Mouse (Mus musculus) kidney, adult 2 months (tissue): Measurements from ENCODE around the gene Mt1. TPM values are rescaled to one million over a fixed set of nuclear protein-coding genes. Genes with fewer than 3 reads are reported as not detected.

Experiments used
- DNase-seq: peaks from one replicate; pipeline ENCODE4 v3.0.0; 2021
- H3K27ac ChIP-seq: fragments of 200-500 bp; 2 replicates; pipeline ENCODE4 v1.5.1; 2012; ENCODE audit warnings: low read depth, low read length, control low read depth, inconsistent platforms; ENCODE audit not compliant: insufficient read depth
- H3K27me3 ChIP-seq: fragments of 200-500 bp; replicated peaks from 2 replicates; pipeline ENCODE4 v1.6.1; 2012; ENCODE audit warnings: mild to moderate bottlenecking, moderate library complexity, low read length, inconsistent platforms; ENCODE audit not compliant: control insufficient read depth, insufficient read depth
- H3K36me3 ChIP-seq: fragments of 200-500 bp; 2 replicates; pipeline ENCODE4 v1.6.1; 2012; ENCODE audit warnings: mild to moderate bottlenecking, moderate library complexity, low read length, inconsistent platforms; ENCODE audit not compliant: control insufficient read depth, insufficient read depth
- H3K4me1 ChIP-seq: fragments of 200-500 bp; 2 replicates; pipeline ENCODE4 v1.6.1; 2011; ENCODE audit warnings: low read length; ENCODE audit not compliant: control insufficient read depth, insufficient read depth
- H3K4me3 ChIP-seq: fragments of 200-500 bp; 2 replicates; pipeline ENCODE4 v1.5.1; 2011; ENCODE audit warnings: mild to moderate bottlenecking, low read depth, low read length, control low read depth; ENCODE audit not compliant: insufficient read depth
- CTCF ChIP-seq: fragments of 200-500 bp; conservative IDR thresholded peaks from 2 replicates; pipeline ENCODE4 v1.5.1; 2011; ENCODE audit warnings: low read depth, mild to moderate bottlenecking, control low read depth, low read length, moderate library complexity, mixed read lengths; ENCODE audit not compliant: insufficient read depth, insufficient read length
- POLR2A ChIP-seq: fragments of 200-500 bp; IDR thresholded peaks from one replicate; pipeline ENCODE4 v1.6.1; 2011; ENCODE audit warnings: low read depth, low read length, control low read depth
- WGBS: fragments of 180-500 bp; shearing (Covaris S2); methylation state at CpG from one replicate; pipeline ENCODE4 v1.1.7; 2018; 5-methylcytosine and 5-hydroxymethylcytosine counted together
- polyA plus RNA-seq: library from polyadenylated mRNA; depleted of rRNA; stranded (reverse); fragments of >200 nt; gene quantifications from 2 replicates; pipeline ENCODE4 v1.2.3, GENCODE M21; 2012; rRNA removed

Mt1 gene
- polyA plus RNA-seq, 1 experiment, result 906 TPM

DNA sequence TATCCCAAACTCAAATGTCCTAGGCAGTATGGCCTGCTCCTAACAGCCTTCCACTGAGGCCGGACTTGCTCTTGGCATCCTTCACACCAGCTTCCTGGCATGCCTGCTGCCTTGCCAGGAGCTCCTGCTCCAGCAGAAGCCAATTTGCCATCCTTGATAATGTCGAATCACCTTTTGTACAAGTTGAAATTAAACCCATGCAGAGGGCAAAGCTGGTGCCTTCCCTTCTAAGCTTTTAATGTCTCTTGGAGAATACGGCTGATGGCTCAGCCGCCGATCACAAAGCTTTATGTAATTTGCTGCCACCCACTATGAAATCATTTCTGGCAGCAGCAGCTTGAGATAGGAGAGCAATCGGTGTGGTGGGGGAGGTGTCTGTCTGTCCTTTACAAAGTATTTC, 30.8 kb downstream of the Mt1 start:
- Histone ChIP-seq H3K4me3 (no peak overlapping the region), H3K4me1 (no peaks in the 10 kb centered on the region), H3K27ac (no peak overlapping the region), H3K36me3 (no peaks in the 10 kb centered on the region), H3K27me3 (no peaks in the 10 kb centered on the region)
- WGBS, result 77% methylated on average over 6 of the region's 6 CpGs
- TF ChIP-seq CTCF, result no peak
- TF ChIP-seq POLR2A, result no peak
- no peak for DNase-seq

DNA sequence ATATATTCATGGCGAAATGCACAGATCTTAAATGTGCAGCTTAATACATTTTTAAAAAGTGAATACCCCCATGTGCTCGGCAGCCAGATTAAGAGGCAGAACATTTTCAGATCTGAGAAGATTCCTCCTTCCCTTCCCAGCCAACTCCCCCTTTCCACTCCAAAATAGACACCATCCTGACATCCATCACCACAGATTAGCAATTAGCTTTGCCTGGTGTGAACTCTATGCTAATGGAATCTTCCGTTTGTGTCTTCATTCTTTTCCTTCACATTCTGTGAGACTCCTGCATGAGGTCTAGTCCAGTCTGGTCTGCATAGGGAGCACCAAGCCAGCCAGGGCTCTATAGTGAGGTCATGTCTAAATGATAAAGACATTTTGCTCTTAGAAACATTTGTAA, 31.3 kb downstream of the Mt1 start:
- Histone ChIP-seq H3K4me1 (no peaks in the 10 kb centered on the region), H3K27me3 (no peaks in the 10 kb centered on the region), H3K36me3 (no peaks in the 10 kb centered on the region), H3K27ac (no peak overlapping the region), H3K4me3 (no peak overlapping the region)
- WGBS, result 68% methylated on average over 3 of the region's 3 CpGs
- no peak for DNase-seq
- TF ChIP-seq CTCF (no peak), POLR2A (no peak)

GRCm38 (mm10) chr8:94213819-94214218, 34.9 kb downstream of the Mt1 start:
- Histone ChIP-seq H3K36me3 (no peaks in the 10 kb centered on the region), H3K27ac (peak overlapping the region; percentile 5; the same call in 1 of the 2 replicates), H3K4me1 (no peaks in the 10 kb centered on the region), H3K27me3 (no peaks in the 10 kb centered on the region), H3K4me3 (peak overlapping the region; percentile 2; the same call in 1 of the 2 replicates)
- 66% methylated on average over 6 of the region's 6 CpGs for WGBS
- TF ChIP-seq POLR2A (no peak), CTCF (no peak)
- no peak for DNase-seq

DNA sequence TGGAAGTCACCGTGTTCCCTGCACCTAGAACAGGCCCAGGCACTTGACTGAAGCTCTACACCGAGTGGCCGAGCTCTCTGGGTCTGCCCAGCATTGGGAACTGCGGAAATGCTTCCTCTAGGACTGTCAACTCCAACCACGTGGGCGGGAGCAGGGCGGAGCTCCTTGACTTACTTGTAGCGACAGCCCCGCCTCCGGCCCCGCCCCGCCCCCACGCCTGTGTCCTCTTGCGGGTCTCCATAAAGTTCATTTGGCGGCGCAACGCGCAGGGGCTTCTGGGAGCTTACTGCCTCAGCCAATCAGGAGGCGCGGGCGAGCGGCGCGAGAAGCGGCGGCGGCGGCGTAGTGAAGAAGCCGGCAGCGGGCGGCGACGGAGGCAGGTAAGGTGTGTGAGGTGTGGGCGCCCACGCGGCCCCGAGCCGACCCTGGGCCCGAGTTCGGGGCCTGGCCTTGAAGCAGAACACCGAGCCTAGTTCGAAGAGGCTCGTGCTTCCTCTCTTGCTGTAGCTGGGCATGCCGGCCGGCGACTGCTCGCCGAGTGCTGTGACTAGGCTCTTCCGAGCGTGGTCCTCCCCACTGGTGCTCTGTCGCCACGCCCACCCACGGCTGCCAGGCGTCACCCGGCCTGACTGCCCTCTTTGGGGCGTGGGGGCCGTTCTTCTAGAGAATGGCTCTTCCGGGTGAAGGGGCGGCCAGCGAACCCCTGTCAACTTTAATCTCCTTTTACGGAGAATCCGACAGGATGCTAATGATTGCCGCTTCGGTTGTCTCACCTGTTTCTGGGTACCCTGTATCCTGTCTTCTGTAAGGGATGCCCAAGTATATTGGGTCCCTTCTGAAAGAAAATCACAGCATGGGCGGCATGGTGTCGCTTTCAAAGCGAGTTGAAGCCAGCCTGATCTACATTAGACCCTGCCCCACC, 35.6 kb downstream of the Mt1 start, which contains the start of gene Nup93:
TSS of gene Nup93 (plus strand) at position 313 of the 922 bp plus-strand sequence.
- Histone ChIP-seq H3K27ac (peak within 1 kb of the TSS; percentile 5; the same call in 1 of the 2 replicates), H3K4me1 (no peaks in the 10 kb centered on the region), H3K27me3 (no peaks in the 10 kb centered on the region), H3K36me3 (no peaks in the 10 kb centered on the region), H3K4me3 (peak within 1 kb of the TSS; percentile 76)
- under 1% methylated on average over 68 of the region's 68 CpGs for WGBS
- peak; percentile 100 for DNase-seq
- TF ChIP-seq CTCF, result no peak
- peak; percentile 67 for TF ChIP-seq POLR2A

- no peak for DNase-seq
- H3K4me3 ChIP-seq, result no peak overlapping the region
- H3K27me3 ChIP-seq, result no peaks in the 10 kb centered on the region
- H3K36me3 ChIP-seq, result no peaks in the 10 kb centered on the region
- TF ChIP-seq CTCF (no peak), POLR2A (no peak)
- H3K27ac ChIP-seq, result no peak overlapping the region
- WGBS, result 94% methylated on average over 7 of the region's 7 CpGs
- no peaks in the 10 kb centered on the region for H3K4me1 ChIP-seq
These were observed 48.6 kb downstream of the Mt1 start for GRCm38 (mm10) chr8:94227381-94227939.

Other genes starting within 250 kb of the Mt1 start
- 171 and 204 TPM in 2 replicates for gene Amfr, start 166.2 kb upstream of the Mt1 start, polyA plus RNA-seq
- gene Nudt21, start 142.1 kb upstream of the Mt1 start, polyA plus RNA-seq, result 19.6 and 22.1 TPM in 2 replicates
- 6.6 and 8.7 TPM in 2 replicates for gene Ogfod1, start 141.9 kb upstream of the Mt1 start, polyA plus RNA-seq
- gene Bbs2, start 80.2 kb upstream of the Mt1 start, polyA plus RNA-seq, result 31.3 and 31.4 TPM in 2 replicates
- not detected in 2 replicates for gene Mt4, start 41.9 kb upstream of the Mt1 start, polyA plus RNA-seq
- gene Mt3, start 26.5 kb upstream of the Mt1 start, polyA plus RNA-seq, result 4.2 and 8.4 TPM in 2 replicates
- gene Mt2, start 6.4 kb upstream of the Mt1 start, polyA plus RNA-seq, result 57.6 and 80.2 TPM in 2 replicates
- 11.2 and 11.9 TPM in 2 replicates for gene Nup93, start 35.5 kb downstream of the Mt1 start, polyA plus RNA-seq
- gene Slc12a3, start 150.1 kb downstream of the Mt1 start, polyA plus RNA-seq, result 600 and 1,070 TPM in 2 replicates
- 417 and 537 TPM in 2 replicates for gene Herpud1, start 207.4 kb downstream of the Mt1 start, polyA plus RNA-seq